Mouse (Mus musculus) C2C12 (cell line): ENCODE data around the gene Plcb4.

Experiments
- CTCF ChIP-seq: IDR thresholded peaks from one replicate; pipeline ENCODE4 v1.5.1; 2011; ENCODE audit not compliant: control insufficient read depth, insufficient read depth, insufficient read length
- FOSL1 ChIP-seq: IDR thresholded peaks from one replicate; pipeline ENCODE4 v1.8.0; 2011; ENCODE audit warnings: mild to moderate bottlenecking, low read length; ENCODE audit not compliant: poor library complexity, insufficient read depth, severe bottlenecking
- MAX ChIP-seq: IDR thresholded peaks from one replicate; pipeline ENCODE4 v1.6.1; 2011; ENCODE audit warnings: mild to moderate bottlenecking, control low read depth
- MYOG ChIP-seq: IDR thresholded peaks from one replicate; pipeline ENCODE4 v1.6.1; 2011; ENCODE audit not compliant: control insufficient read depth, insufficient read length; ENCODE audit errors: extremely low read depth
- USF1 ChIP-seq: IDR thresholded peaks from one replicate; pipeline ENCODE4 v1.6.1; 2011; ENCODE audit warnings: low read depth, mild to moderate bottlenecking, control low read depth, moderate library complexity

GRCm38 (mm10) chr2:135835911-135836310 lies 177.1 kb downstream of the Plcb4 start:
- TF ChIP-seq CTCF (no peak), USF1 (no peak), MYOG (no peak), FOSL1 (no peak), MAX (no peak)
